Mouse (Mus musculus): Measurements from ENCODE around the gene Gm10358. TPM values are rescaled to one million over a fixed set of nuclear protein-coding genes. Genes with fewer than 3 reads are reported as not detected.

The Gm10358 gene
- total and polyA plus RNA-seq, 3 experiments = 0.42 to 2.1 (median 0.71) TPM

GRCm38 (mm10) chr8:75384770-75385290, 21.6 kb downstream of the Gm10358 start:
- no peaks in the 10 kb centered on the region for H3K4me1 ChIP-seq (ENCODE audit: control insufficient read depth in 1 of 2, insufficient read depth in 2 of 2)
- dilution Hi-C loops (cut with MboI; ENCODE audit: extremely low pct_ligation_motif_present, extremely low pct_unique_long_range_greater_than_20kb, low sequenced_read_pairs) (no loop called here), in situ Hi-C loops (cut with MboI; ENCODE audit: low pct_ligation_motif_present, low pct_unique_long_range_greater_than_20kb, low sequenced_read_pairs) (no loop called here)
- H3K4me2 ChIP-seq (ENCODE audit: insufficient read depth, low read depth, poor library complexity, severe bottlenecking) = no peak overlapping the region
- peaks cover 36% of the 10 kb centered on the region for H3K27me3 ChIP-seq (replicated peaks)
- no peaks in the 10 kb centered on the region for H3K36me3 ChIP-seq (replicated peaks in 1 of 2; ENCODE audit: control insufficient read depth in 1 of 2, insufficient read depth in 1 of 2, low read length in 1 of 2)
- no peak for DNase-seq (ENCODE audit: extremely low read depth)
- H3K27ac ChIP-seq (ENCODE audit: insufficient read depth, low read depth) = no peak overlapping the region
- H3K9me3 ChIP-seq (replicated peaks; ENCODE audit: low read length) = no peaks in the 10 kb centered on the region
- H3K4me3 ChIP-seq (replicated peaks in 1 of 3; ENCODE audit: low read depth in 2 of 3, low read length in 2 of 3, poor library complexity in 1 of 3) = no peak overlapping the region
- H3K9ac ChIP-seq (ENCODE audit: insufficient read depth, low read depth) = no peak overlapping the region
- no peaks in the 10 kb centered on the region for H3K79me2 ChIP-seq (replicated peaks; ENCODE audit: control insufficient read depth, extremely low read depth, insufficient read depth, poor library complexity, severe bottlenecking)
- no peak for TF ChIP-seq ZC3H11A (IDR thresholded peaks at IDR 0.05; ENCODE audit: low read depth, low read length)
- no peak for TF ChIP-seq ZKSCAN1 (IDR thresholded peaks at IDR 0.05; ENCODE audit: borderline replicate concordance, low read depth, low read length)
- TF ChIP-seq E2F4 (IDR thresholded peaks at IDR 0.05; ENCODE audit: insufficient replicate concordance, low read depth, low read length) = no peak

- H3K4me3 ChIP-seq (replicated peaks in 1 of 3; ENCODE audit: low read depth in 2 of 3, low read length in 2 of 3, poor library complexity in 1 of 3) = no peak overlapping the region
- H3K36me3 ChIP-seq (replicated peaks in 1 of 2; ENCODE audit: control insufficient read depth in 1 of 2, insufficient read depth in 1 of 2, low read length in 1 of 2) = no peaks in the 10 kb centered on the region
- no peaks in the 10 kb centered on the region for H3K79me2 ChIP-seq (replicated peaks; ENCODE audit: control insufficient read depth, extremely low read depth, insufficient read depth, poor library complexity, severe bottlenecking)
- in situ Hi-C loops (cut with MboI; ENCODE audit: low pct_ligation_motif_present, low pct_unique_long_range_greater_than_20kb, low sequenced_read_pairs) = no loop called here
- no peaks in the 10 kb centered on the region for H3K4me1 ChIP-seq (ENCODE audit: control insufficient read depth in 1 of 2, insufficient read depth in 2 of 2)
- no peaks in the 10 kb centered on the region for H3K9me3 ChIP-seq (replicated peaks; ENCODE audit: low read length)
- DNase-seq (ENCODE audit: extremely low read depth) = no peak
- H3K4me2 ChIP-seq (ENCODE audit: insufficient read depth, low read depth, poor library complexity, severe bottlenecking) = no peak overlapping the region
- H3K9ac ChIP-seq (ENCODE audit: insufficient read depth, low read depth) = no peak overlapping the region
- H3K27ac ChIP-seq (ENCODE audit: insufficient read depth, low read depth) = no peak overlapping the region
- peaks cover 62% of the 10 kb centered on the region for H3K27me3 ChIP-seq (replicated peaks)
- TF ChIP-seq GABPA (IDR thresholded peaks at IDR 0.05; ENCODE audit: insufficient replicate concordance, low read depth, low read length) = no peak
- dilution Hi-C loops (cut with MboI; ENCODE audit: extremely low pct_ligation_motif_present, extremely low pct_unique_long_range_greater_than_20kb, low sequenced_read_pairs) = no loop called here
Measured at GRCm38 (mm10) chr8:75375530-75376123, 30.8 kb downstream of the Gm10358 start.

- TF ChIP-seq NRF1 (IDR thresholded peaks at IDR 0.05; ENCODE audit: low read depth, low read length) (no peak), BHLHE40 (IDR thresholded peaks at IDR 0.05; ENCODE audit: low read depth, low read length) (no peak), ZMIZ1 (IDR thresholded peaks at IDR 0.05; ENCODE audit: low read depth, low read length) (no peak), USF2 (conservative IDR thresholded peaks at IDR 0.05; ENCODE audit: low read depth, low read length) (no peak), HCFC1 (IDR thresholded peaks at IDR 0.05; ENCODE audit: low read depth, low read length) (no peak), EP300 (IDR thresholded peaks at IDR 0.05; ENCODE audit: low read length) (no peak), MEF2A (IDR thresholded peaks at IDR 0.05; ENCODE audit: borderline replicate concordance, low read depth, low read length) (no peak), CHD1 (IDR thresholded peaks at IDR 0.05; ENCODE audit: low read depth, low read length) (no peak), ZKSCAN1 (IDR thresholded peaks at IDR 0.05; ENCODE audit: borderline replicate concordance, low read depth, low read length) (no peak)
- DNase-seq (ENCODE audit: extremely low read depth) = no peak
- Histone ChIP-seq H3K4me1 (ENCODE audit: control insufficient read depth in 1 of 2, insufficient read depth in 2 of 2) (no peaks in the 10 kb centered on the region), H3K9me3 (replicated peaks; ENCODE audit: low read length) (no peaks in the 10 kb centered on the region), H3K4me2 (ENCODE audit: insufficient read depth, low read depth, poor library complexity, severe bottlenecking) (no peak overlapping the region), H3K27ac (ENCODE audit: insufficient read depth, low read depth) (no peak overlapping the region), H3K36me3 (replicated peaks in 1 of 2; ENCODE audit: control insufficient read depth in 1 of 2, insufficient read depth in 1 of 2, low read length in 1 of 2) (no peaks in the 10 kb centered on the region), H3K4me3 (replicated peaks in 1 of 3; ENCODE audit: low read depth in 2 of 3, low read length in 2 of 3, poor library complexity in 1 of 3) (no peak overlapping the region), H3K79me2 (replicated peaks; ENCODE audit: control insufficient read depth, extremely low read depth, insufficient read depth, poor library complexity, severe bottlenecking) (no peaks in the 10 kb centered on the region), H3K27me3 (replicated peaks) (peaks cover 61% of the 10 kb centered on the region), H3K9ac (ENCODE audit: insufficient read depth, low read depth) (no peak overlapping the region)
- dilution Hi-C loops (cut with MboI; ENCODE audit: extremely low pct_ligation_motif_present, extremely low pct_unique_long_range_greater_than_20kb, low sequenced_read_pairs) = no loop called here
- in situ Hi-C loops (cut with MboI; ENCODE audit: low pct_ligation_motif_present, low pct_unique_long_range_greater_than_20kb, low sequenced_read_pairs) = no loop called here
Measured at GRCm38 (mm10) chr8:75372006-75372405, 34.4 kb downstream of the Gm10358 start.

Other genes with a start within 250 kb of the Gm10358 start
- gene Rasd2, start 192.6 kb downstream of the Gm10358 start, total RNA-seq (2012; rRNA removed) = not detected in 2 replicates
- not detected in 2 replicates for gene Rasd2, start 192.6 kb downstream of the Gm10358 start, total RNA-seq (2014; rRNA removed)
- gene Rasd2, start 192.6 kb downstream of the Gm10358 start, polyA plus RNA-seq (2012; ENCODE audit: insufficient read length, low read depth) = not detected in 2 replicates
- gene Iqcm, start 42.1 kb upstream of the Gm10358 start, total RNA-seq (2012; rRNA removed) = not detected in 2 replicates
- not detected in 2 replicates for gene Iqcm, start 42.1 kb upstream of the Gm10358 start, total RNA-seq (2014; rRNA removed)
- not detected in 2 replicates for gene Iqcm, start 42.1 kb upstream of the Gm10358 start, polyA plus RNA-seq (2012; ENCODE audit: insufficient read length, low read depth)

All from CH12.LX (cell line).